Mouse (Mus musculus) urinary bladder, postnatal 14 days (tissue): ENCODE results near the gene Tprn.

Experiments
- DNase-seq: peaks from one replicate; pipeline ENCODE4 v3.0.0; 2021; ENCODE audit warnings: low spot score

Gene Tprn

DNA sequence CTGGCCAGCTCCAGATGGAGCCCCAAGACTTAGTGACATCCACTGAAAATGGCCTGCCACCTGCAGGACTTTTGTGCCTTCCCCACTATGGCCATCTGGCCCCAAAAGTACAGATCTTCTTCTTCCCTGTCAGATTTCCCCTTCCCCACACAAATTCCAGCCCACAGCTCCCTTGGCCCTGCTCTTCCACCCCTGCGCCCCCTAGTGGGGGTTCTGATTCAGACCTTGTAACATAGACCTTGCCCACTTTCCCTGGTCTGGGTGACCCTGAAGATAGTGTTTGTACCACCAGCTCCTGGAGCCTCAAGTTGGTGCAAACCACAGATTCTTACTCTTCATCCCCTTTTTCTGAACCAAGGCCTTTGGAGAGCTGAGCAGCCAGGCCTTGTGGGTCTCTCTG is 30.4 kb downstream of the Tprn start:
- peak; percentile 84 for DNase-seq

DNA sequence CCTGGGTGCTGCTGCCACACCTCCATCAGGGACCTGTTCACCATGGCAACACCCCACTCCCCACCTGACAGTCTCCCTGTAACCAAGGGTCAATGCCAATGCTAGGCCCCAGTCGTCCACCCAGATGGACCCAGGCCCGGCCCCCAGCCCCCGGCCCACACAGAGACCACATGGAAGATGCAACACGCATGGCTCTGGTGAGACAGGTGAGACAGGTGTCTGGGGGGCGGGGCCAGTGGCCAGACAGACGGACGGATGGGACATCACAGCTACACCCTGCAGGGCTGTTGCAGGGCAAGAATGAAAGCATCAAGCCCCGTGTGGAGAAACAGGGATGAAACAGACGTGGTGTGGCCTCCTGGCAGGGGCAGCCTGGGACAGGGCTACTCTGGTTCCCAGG is 31.3 kb downstream of the Tprn start:
- no peak for DNase-seq

DNA sequence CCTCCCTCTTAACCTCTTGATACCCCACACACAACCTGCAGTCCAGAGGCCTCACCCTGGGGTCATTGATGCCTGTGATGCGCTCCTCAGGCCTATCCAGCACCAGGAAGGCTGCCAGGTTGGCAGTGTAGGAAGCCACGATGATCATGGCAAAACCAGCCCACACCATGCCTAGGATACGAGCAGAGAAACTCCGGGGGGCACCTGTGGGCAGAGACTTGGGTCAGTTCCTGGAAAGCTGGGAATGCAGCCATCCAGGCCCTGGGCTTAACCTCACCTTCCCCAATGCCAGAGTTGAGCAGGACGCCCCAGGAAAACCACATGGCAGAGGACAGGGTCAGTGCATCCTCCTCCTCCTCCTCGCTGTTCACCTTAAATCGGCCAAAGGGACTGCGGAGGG is 34.7 kb downstream of the Tprn start:
- no peak for DNase-seq

DNA sequence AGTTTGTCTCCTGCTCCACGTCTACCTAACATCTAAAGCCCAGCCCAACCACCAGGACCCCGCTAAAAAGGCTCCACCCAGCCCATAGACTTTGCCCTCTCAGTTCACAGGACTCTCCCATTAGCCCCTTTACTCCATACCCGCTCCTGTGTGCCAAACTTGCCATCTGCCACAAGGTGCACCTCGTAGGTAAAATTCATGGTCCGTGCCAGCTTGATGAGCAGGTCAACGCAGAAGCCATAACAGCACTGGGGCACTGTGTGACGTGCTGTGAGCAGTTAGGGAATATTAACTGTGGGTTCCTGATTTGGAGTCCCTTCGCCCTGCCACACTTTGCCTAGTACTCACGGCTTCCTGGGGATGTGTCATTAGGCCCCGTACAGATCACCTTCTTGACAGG is 35.6 kb downstream of the Tprn start:
- no peak for DNase-seq

DNA sequence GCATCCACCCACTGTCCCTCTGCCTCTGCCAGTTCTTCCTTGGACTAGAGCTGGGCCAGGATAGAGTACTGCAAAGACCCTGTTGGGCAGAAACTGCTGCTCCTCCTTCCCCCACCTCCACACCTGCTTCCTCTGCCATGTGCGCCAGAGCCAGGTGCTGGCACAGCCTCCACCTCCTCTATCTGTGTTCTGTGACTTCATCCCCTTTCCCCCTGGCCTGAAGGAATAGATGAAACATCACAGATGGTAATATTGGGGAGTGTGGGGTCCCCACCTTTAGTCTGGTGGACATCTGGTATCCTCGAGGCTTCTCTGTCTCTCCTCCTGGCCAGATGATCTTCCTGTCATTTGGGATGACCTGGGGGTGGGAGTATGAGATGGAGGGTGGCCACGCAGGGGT is 41.0 kb downstream of the Tprn start:
- DNase-seq = no peak

DNA sequence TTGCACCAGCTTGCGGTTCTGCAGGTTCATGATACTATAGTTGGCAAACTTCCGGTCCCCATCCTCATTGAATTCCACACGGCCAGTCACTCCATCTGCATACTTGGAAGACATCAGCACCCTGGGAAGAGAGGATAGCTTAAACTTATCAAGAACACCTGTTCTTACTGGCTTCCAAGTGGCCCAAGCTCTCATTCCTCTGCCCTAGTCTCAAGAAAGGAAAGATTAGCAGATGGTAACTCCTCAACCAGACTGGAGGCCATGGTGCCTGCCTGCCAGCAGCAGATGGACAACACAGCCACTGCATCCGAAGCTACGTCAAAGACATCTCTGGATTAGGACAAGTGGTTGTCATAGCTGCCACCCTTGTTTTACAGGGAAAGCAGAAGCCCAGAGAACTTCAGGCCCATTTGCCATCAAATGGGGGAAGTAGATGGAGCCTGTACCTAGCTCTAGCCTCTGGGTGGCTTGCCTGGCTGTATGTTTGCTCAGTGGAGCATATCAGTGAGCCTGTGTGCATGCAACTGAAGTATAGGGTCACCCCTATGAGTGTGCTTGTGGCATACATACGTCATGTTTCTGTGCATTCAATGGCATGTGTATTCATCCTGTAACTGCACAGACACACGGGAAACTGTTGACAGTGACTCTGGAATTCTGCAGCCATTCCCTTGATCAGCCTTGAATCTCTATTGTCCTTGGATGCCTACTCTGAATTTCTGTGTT is 41.7 kb downstream of the Tprn start:
- DNase-seq = no peak

DNA sequence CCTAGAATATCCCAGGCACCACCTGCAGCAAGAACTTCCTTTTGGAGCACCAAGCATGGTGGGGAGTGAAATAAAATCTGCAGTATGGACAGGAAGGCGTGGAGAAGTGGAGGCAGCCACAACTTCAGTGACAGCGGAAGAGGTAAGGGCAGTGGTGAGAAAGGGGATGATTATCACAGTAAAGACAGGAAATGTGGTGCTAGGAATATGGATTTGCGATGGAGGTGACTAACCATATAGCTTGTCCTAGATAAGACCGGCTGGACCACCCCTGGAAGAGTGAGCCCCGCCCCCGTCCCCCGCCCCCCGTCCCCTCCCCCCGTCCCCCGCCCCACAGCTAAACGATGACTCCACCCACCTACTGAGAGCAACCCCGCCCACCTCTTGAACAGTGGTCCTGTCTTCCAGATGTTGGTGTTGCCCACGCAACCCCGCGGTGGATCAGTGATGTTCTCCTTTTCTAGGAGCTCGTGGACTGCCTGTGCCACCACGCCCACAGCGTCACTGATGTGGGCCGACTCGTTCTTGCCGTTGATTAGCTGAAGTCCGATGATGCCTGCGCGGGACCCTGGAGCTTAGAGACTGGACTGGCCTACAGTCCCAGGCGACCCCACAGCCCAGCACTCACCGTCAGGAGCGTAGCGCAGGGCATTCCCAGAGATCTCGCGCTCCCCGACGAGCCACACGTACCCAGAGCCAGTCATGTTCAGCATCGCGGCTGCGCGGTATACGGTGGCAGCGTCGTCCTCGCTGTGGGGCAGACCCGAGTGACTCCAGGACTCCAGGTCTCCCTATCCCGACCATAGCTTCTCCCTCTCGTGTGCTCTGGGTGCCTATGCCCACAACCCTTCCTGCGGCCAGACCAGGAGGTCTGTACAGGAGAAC is 42.5 kb downstream of the Tprn start:
- no peak for DNase-seq

DNA sequence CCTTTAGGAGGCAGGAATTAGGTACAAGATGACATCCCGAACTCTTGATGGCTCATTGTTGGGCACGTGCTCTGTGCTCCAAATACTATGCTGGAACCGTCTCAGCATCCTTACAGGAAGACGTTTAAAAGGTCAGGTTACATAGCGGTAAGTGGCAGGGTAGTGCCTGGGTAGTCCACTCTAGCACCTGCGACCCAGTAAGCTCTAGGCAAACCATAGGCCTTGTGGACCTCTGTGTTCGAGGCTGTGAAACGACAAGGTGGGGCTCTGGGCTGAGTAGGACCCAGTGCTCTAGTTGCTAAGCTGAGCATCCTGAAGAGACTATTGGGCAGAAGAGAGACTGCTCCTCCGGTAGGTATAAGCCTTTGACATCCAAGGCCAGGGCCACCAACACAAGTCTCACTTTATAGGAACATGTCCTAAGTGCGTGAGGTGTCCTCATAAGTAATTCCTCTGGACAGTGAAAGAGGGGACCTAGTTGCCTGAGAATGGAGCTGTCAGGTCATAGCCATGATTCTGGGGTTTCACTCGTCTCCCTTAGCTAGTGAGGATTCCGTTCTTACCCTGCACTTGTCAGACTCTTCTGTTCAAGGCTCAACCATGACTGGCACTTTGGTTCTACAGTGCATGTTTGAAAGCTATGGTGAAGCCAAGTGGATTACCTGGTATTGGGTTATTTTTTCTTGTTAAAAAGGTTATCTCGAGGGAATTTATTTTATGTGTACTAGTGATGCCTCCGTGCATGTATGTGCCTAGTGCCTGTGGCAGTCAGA is 43.4 kb downstream of the Tprn start:
- DNase-seq = no peak

DNA sequence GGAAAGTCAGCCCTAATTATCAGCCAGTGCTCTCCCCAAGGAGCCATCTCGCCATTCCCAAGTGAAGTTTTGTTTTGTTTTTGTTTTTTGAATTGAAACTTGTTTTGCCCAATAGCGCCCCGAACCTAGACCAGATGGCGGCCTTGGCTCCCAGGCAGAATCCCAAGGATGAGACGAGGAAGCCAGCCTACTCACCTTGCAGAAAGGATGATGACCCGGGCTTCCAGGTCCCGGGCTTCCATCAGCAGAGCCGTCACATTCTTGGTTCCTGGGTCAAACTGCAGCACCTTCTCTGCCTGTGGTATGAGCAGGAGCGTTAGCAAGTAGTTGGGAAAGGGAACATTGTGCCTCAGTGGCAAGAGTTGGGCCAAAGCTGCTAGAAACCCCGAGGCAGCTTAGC is 47.8 kb downstream of the Tprn start:
- no peak for DNase-seq

DNA sequence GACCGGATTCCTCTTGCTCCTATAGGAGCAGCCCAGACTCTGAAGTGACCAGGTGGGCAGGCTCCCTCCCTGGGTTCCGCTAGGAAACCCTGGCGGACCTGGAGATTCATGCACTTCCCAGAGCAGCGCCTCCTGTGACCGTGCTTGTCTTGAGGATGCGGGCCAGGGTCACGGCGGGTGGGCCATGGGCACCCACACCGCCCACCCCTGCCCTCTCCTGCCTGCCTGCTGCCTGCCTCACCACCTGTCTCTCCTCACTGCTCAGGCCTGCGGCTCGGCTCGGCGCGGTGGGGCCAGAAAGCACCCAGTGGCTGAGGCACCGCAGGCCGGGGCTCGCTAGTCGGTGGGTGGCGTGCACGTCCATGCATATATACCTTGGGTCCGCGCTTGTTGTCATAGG is 48.6 kb downstream of the Tprn start:
- DNase-seq = no peak

DNA sequence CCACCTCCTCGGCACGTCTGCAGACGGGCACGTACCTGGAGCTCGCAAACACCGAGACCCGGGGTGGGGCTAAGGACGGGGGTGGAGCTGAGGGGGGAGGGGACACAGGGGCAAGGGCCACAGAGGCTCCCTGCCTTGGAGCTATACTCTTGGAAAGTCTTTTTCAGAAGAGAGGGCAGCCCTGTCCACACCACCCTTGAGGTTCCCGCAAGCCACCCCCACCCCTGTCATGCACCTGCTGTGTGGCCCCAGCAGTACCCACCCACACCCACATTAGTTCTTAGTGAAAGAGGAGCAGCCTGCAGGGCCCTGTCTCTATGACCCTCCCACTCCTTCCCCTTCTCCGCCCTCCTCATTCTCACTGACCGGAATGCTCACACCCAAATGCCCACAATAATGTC is 49.1 kb downstream of the Tprn start:
- no peak for DNase-seq

DNA sequence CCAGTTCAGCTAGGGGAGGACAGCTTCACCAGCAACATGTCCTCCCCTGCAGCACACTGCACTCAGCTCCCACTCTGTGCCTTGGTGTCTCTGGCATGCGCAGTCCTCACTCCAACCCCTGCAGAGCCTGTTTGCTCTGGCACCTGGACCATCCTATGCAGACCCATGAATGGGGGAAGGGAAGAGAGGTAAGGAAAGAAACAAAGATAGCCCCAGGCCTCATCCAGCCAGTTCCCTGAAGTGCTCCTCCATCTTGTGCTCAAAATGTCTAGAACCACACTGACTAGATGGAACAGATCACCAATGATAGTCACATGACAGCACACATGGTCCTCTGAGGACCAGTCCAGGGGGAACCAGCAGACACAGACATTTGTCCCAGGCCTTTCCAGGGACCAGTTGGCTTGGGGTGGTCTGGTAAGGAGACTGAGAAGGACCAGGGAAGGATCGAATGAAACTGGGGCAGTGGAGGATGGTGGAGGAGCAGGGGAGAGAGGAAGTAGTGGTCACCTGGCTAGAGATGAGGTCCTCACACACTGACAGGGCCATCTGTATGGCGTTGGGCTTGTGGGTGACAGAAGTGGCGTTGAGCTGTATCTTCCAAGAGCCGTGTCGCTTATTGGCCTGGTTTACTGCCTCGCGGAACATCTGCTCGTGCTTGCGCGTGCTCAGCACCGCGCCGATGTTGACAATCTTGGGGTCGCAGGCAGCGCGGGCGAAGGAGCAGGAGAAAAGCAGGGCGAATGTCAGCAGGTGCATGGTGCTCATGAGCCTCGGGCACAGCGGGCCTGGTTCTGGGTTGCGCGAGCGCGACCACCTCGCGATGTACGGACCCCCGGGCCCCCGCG is 55.9 kb downstream of the Tprn start:
- no peak for DNase-seq

DNA sequence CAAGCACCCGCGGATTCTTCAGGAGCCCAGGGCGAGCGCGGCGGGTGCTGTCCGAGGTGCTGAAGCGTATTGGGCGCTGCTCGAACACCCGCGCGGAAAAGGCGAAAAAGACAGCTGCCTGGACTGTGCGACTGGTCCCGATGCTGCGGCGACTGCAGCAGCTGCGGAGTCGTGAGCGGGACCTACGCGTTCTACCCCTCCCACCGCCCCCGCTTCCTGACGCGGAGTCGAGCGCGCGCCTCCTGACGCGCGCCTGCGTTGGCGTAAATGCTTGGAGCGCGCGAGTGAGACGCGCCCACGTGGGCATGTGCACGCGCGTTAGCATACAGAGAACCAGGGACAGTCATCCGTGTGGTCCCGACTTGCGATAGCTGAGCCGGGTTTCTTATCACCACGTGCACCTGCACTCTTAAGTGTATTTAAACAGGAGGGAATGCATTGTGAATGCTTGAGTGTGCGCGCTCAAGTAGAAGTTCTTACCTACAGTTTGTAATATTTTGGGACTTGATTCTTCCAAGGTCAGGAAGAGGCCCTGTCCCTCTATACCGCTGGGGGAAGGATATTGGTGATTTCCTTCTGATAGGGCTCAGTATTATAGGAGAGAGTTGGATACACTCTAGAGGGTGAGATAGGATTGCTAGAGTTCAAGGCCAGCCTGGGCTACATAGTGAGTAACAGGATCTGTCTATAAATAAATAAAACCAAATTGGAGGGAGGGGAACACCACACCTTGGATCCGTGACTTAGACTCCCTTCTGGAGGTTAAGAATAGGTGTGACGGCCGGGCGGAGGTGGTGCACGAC is 56.8 kb downstream of the Tprn start, which contains the start of gene Grin1:
Gene Grin1, minus strand, starts transcription at position 217 of the 803 bp plus-strand sequence.
- DNase-seq = peak; percentile 69
